Mouse (Mus musculus) cerebellum, postnatal 36 days (tissue): ENCODE results near the gene Map1s.
A peak's percentile ranks its signal among the peaks of the same experiment; 100 is the strongest.

Experiments used
- DNase-seq, 2 experiments: peaks; one replicate each; pipeline ENCODE4 v3.0.0; 2021 to 2022; ENCODE audit warnings: mixed read lengths in 2 of 2

Map1s gene

DNA sequence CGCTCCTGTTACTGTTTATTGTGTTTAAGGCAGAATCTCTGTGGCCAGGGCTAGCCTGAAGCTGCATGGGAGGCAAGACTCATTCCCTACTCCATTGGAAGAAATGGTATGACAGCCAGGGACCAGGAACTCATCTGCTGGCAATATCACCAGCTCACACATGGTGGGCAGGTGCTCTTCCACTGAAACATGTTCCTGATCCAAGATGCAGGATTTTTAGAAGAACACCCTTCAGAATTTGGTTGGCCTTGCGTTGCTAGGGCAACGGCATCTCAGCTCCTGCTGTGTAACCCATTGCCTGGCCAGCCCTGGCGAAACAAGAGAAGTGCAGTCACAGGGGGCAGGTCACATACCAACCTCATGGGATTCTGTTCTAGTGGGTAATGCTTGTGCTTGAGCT lies 26.2 kb upstream of the Map1s start:
- DNase-seq: peak; percentile 56 to 60

DNA sequence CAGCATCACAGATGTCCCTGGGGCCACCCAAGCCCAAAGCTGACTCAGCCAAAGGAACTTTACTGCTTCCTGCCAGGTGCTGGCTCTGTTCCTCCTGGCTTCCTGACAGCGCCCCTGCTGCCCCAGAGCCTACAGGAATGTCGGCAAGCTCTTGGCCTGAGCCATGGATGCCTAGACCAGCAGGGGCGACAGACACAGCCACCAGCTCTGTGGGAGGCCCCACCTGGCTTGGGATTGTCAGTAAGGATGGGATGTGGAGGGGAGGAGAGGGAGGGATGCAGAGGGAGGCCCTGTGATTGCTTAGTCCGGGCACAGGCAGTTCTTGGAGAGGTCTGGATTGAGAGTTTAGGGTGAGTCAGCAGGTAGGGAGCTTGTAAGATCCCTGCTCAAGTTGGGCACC lies 25.6 kb upstream of the Map1s start:
- DNase-seq: peak; percentile 95

DNA sequence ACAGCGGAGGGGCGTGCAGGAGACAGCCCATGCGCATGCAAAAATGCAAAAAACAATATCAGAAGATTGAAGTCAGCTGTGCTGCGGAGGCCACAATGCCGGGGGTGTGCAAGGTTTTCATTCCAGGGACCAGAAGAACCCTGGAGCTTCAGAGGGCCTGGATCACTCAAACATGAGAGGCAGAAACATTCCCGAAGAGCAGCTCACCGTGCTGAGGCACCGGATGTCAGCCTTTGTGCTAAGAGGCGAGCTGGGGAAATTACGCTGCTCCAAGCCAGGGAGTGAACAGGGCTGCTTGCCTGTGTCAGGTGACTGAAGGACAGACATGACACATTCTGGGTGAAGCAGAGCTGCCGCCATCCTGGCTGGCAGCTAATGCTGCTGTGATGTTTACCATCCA lies 25.2 kb upstream of the Map1s start:
- DNase-seq: peak; percentile 38 to 50

DNA sequence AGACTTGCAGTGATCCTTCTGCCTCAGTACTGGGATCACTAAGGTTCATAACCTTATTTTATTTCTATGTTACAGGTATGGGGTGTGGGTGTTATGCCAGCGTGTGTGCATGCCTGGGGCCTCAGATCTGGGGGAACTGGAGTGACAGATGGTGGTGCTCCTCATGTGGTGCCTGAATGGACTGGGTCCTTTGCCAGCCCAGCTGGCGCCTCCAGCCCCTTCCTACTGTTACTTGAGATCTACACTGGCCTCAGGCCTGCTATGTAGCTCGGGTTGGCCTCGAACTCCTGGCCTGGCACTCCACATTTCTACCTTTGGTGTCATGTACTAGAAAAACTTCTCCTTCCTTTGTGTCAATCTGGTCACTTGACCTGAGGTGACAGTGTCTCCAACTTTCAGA lies 21.5 kb upstream of the Map1s start:
- no peak for DNase-seq

DNA sequence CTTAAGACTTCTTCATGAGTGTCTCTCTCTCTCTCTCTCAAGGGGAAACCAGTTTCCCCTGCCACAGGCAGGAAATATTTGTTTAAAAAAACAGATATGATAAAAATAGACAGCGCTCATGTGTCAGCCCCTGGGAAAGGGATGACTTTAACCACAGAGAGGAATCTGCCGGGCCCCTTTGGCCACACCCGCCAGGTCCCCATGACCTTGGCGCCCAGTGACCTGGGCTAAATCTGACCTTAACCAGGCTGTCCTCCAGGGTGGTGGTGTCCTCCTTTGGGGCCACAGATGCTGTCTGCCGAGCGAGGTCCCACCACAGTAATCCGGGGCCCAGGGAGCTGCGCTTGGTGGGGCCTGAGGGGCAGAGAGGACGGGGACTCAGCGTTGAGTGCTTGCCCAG lies 21.0 kb upstream of the Map1s start:
- DNase-seq: no peak

DNA sequence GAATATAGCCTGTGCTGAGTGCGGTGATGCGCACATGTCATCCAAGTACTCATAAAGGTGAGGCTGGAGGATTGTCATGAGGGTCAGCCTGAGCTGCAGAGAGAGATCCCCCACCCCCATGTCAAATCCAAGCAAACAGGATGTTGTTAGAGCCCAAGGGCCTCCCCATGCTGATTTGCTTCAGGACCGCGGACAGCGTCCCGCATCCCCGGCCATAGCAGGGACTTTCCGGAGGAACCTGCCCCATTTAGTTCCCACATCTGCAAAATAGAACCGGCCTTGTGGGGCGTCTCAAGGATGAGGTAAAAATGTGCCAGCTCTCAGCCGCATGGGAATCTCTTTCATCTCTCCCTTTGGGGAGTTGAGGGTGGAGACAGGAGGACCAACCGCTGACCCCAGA lies 20.1 kb upstream of the Map1s start:
- DNase-seq: no peak

DNA sequence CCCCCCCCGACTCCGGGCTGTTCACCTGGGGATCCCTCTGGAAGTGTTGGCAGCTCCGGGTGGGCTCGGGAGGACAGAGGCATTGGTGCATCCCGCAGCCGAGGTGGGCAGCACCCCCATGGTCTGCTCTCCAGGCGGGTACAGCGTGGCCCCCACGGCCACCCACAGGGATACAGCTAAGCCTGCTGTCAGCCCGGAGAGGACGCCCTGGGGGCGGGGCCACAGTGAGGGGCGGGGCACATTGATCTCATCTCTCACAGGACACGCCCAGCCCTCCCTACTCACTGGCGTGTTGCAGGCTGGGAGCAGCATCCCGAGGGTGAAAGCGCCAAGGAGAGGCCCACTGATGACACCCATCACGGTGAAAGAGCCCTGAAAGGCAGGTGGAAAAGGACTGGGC lies 18.1 kb upstream of the Map1s start:
- no peak for DNase-seq

DNA sequence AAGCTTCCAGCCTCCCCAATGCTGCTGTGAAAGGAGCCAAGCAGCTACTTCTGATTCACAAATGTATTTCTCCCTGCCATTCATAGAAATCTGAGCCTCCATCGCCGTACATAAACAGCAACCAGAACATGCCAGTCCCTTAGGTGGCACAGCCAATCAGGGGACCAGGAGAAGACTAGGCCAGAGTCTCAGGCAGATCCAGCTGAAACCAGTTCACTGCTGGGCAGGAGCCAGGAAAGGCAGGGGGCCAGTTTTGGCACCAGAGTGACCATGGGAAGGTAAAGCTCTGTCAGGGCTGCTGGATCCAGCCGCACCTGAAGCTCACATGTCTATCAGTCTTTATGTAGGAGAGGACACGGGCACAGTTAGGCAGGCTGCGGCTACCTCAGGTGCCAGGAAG lies 15.1 kb upstream of the Map1s start:
- no peak for DNase-seq

DNA sequence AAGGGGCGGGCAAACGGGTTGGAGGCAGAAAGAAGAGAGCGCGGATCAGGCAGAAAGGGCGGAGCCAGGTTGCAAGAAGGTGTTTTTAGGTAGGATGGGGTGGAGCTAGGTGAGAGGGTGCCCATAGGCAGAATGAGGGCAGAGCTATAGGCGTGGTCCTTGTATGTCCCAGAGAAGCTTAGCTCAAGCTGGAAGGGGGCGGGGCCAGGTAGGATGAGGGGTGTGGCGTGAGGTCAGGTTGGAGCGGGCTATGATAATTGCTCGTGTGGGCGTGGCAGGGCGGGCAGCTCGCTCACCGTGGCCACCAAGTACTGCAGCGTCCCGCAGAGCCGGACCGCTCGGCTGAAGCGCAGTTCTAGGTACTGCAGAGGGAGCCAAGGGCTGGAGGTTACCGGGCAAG lies 14.4 kb upstream of the Map1s start:
- DNase-seq: peak in 1 of 2 experiments; percentile 17

DNA sequence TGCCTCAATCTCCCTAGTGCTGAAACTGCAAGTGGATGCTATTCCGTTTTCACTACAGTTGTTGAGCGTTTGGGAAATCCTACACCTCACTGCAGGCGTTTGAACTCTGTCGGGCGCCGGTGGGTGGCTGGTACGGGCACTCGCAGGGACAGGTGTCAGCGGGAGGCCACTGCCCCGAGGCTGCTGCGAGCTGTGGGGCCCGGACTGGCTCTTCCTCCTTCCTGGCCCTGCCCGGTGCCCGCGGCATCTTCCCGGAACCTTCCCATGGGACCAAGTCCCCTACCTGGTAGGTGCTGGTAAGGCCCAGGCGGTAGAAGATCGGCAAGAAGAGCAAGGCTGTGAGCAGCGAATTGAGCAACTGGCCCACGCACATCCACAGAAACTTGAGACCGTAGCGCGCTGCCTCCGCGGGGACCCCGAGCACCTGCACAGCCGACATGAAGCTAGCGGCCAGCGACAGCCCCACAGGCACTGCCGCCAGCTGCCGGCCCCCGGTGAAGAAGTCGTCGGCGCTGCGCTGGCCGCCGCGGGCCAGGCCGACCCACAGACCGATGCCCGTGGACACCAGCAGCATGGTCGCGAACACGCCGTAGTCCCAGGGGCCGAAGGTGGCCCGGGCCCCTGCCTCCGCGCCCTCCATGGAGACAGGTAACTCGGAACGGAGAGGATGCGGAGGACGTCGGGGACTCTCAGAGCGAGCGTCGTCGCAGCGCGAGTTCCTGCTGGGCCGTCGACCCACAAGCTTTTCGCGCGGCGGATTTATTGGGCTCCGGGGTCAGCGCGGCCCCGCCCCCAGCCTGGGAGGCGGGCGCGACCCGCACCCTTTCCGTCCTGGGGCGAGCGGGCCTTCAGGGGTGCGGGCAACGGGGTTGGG lies 13.5 kb upstream of the Map1s start, which contains the start of gene Slc5a5:
TSS of gene Slc5a5 (minus strand) at position 736 of the 874 bp plus-strand sequence.
- DNase-seq: peak in 1 of 2 experiments; percentile 11

DNA sequence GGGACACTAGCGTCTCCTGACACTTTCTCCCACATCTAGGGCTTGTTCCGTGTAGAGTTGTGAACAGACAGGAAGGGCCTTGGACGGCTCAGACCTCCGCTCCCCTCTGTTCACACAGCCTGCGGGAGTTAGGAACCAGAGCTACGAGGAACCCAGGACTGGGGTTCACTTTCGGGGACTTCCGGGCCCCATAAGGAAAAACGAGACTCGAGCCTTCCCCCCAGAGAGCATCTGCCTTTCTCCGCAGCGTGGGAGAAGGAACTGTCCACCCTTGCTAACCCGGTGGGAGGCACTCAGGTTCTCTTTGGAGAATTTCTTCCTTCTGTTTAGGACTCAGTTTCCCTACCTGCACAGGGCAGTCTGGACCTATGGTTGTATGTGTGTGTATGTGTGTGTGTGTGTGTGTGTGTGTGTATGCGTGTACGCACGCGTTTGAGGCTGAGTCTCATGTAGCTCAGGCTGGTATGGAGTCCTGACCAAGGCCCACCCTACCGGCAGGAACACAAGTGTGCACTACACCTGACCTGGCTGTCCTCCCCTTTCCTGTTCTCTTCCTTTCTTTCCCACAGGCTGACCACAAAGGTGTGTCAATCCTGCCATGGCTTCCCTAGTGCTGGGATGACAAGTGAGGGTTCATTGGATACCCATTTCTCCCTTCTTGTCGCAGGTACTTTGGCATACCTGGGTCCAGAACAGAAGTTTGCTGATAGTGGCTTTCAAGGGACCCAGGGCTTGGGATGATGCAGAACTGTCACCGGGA lies 12.7 kb upstream of the Map1s start:
- DNase-seq: peak in 1 of 2 experiments; percentile 3

DNA sequence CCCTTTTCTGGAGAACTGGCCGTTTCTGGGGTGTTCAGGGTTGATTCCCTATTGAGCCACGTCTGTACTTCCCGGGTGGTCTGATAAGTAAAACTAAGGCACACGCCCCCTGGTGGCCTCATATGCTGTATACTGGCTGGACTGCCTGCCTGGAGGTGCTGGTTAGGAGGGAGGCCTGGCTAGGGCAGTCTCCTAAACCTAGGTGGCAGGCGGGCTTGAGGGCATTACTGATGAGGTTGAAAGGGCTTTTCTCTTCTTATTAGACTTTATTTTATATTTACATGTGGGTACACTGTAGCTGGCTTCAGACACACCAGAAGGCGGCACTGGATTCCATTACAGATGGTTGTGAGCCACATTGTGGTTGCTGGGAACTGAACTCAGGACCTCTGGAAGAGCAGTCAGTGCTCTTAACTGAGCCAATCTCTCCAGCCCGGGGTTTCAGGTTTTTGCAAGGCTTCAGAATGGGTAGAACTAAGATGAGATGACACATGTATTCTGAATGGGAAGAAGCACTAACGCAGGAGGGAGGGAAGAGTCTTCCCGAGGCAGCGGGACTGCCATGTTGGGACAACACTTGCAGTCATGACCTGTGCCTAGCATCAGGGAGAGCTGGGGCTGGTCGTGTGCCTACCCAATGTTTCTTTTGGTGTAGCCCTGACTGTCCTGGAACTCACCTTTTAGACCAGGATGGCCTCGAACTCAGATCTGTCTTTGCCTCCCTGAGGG lies 11.9 kb upstream of the Map1s start:
- DNase-seq: peak; percentile 71 to 79

DNA sequence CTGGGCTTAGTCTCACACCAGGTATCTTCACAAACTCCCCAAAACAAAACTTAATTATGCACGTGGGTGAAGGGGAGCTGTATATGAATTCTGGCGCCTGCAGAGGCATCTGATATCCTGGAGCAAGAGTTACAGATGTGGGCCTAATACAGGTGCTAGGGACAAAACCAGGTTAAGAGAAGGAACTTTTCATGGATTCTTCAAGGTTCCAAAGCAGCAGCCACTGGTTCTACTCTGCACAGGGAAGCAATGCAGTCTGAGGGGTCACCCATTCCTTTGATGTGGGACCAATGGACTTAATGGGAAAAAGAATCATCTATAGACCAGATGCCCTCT lies 11.4 kb upstream of the Map1s start:
- DNase-seq: no peak

DNA sequence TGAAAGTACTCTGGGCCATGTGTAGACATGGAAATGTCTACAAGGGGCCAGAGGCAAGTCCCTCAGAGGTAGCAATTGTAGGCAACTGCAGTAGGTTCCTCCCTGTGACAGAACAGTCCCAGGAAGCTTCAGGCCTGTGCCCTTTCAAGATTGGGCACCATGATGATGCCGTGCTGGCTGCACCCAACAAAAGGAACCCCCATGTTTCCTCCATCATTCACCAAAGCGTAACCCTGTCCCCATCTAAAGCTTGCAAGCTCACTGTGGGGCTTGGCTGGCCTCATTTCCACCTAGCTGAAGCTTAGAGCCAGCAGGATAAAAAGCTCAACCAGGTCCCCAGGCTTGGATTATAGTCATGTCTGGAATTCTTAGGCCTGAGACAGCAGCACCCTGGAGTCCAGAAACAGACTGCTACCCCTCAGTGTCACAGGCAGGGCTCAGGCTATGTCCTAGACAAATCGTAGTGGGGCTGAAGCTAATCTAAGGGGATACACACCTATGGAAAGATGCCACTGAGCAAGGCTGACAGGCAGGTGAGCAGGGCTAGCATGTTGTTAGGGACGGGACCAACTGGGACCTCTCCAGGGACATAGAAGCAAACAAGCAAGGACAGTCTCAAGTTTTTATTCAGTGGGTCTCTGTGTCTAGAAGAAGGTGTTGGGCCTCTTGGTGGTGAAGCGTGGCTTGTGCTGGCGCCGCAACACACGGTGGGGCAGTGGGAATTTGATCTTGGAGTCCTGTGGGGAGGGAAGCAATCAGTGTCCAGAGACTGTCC lies 10.8 kb upstream of the Map1s start:
- no peak for DNase-seq

DNA sequence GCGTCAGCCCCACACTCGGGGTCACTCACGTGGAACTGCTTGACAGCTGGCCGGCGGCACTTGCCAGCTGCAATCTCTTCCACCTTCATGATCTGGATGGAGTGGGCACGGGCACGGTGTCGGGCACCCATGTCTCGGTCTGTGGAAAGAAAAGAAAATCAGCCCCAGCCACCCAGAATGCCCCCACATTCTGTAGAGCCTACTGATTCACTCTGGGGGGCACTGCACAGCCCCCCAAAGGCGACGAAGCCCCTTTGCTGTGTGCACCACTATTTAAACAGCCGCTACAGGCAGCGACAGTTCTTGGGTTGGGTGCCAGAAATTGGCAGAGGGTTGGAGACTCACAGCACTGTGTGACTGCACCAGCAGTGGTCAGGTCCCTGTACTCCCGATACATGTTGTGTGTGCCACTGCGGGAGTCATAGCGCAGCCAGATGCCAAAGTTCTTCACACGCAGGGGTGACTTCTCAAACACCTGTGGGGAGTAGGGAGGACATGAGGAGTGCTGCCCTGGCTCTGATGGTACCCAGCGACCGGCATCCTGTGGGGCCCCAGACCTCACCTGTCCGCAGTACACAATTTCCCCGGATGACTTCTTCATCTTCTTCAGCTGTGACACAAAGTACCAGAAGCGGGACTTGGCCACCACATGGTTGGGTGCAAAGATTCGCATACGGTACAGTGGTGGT lies 10.0 kb upstream of the Map1s start:
- peak in 1 of 2 experiments; percentile 6 for DNase-seq

DNA sequence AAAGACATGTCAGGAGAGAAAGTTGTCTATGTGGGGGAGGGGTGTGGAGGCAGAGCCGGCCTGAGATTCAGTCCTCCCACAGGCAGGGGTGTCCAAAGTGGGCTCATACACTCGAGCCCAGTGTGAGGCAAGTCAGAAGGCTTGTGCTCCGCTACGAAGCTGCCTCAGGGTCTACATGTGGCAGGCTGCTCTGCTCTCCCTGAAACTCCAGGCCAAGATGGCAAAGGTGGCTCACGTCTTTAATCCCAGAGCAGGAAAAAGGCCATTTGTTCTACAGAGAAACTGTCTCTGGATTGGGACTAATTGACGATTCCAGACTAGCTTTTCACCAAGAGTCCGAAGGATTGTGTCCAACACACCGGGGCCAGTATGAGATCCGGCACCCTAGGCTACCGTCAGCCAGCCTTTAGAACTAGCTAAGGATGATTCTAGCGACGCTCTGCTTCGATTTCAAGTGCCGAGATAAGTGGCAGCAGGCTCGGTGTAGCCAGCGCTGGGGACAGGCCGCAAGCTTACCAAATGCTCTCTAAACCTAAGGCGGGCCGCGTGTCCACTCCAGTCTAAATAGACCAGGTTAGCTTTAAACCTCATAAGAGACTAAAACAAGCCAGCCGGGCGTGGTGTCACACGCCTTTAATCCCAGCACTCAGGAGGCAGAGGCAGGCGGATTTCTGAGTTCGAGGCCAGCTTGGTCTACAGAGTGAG lies 9.3 kb upstream of the Map1s start:
- no peak for DNase-seq

DNA sequence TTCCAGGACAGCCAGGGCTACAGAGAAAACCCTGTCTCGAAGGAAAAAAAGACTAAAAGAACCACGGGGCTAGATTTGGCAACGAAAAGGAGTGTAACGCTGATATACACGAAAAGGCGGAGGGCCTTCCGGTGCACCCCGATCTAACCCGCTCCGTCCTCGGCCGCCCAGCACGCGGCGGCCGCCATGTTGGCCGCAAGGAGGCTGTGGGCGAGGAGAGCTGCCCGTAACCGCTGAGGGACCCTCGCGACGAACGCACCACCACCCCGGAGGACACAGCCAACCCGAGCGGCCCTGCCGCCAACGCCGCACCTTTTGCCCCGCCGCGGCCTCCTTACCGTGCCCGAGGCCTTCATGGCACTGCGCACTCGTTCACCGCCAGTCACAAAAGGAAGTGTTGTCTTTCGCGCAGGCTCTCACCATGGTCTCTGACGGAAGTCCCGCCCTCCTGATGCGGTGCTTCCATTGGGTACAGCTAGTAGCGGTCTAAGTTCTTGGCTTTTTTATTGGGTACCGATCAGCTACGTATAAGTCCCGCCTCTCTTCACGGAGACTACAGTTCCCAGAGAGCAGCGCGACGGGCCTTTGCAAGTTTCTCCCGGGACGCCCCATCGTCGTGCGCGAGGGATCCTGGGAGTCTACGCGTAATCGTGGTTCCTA lies 8.6 kb upstream of the Map1s start, which contains the start of gene Rpl18a:
TSS of gene Rpl18a (minus strand) at position 392 of the 660 bp plus-strand sequence.
- peak; percentile 94 to 97 for DNase-seq

DNA sequence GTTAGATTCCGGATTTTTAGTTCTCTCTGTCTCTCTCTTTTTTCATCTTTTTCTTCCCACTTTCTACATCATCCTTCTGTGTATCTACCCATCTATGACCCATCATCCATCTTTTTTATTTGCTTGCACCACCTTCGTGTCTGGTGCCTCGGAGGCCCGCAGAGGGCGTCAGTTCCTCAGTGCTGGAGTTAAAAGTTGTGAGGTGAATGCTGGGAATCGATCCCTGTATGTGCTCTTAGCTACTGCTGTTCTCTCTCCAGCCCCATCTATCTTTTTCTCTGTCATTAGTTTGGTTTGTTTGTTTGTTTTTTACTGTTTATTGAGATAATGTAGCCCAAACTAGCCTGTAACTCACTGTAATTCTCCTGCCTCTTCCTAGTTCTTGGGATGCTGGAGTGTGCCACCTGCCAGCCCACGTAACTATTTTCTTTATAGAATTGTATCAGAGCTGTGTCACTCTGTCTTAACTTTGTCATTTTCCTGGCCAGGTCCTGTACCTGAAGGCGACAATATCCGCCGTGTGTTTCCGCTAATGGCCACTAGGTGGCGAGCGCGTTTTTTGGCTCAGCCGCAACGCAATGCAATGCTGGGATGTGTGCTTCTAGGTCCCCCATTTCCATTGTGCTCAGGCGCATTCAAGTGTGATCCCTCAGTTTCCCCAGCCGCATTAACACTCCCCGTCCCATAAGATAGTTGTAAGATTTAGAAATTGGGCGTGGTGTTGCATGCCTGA lies 7.9 kb upstream of the Map1s start:
- DNase-seq: peak; percentile 90 to 95

DNA sequence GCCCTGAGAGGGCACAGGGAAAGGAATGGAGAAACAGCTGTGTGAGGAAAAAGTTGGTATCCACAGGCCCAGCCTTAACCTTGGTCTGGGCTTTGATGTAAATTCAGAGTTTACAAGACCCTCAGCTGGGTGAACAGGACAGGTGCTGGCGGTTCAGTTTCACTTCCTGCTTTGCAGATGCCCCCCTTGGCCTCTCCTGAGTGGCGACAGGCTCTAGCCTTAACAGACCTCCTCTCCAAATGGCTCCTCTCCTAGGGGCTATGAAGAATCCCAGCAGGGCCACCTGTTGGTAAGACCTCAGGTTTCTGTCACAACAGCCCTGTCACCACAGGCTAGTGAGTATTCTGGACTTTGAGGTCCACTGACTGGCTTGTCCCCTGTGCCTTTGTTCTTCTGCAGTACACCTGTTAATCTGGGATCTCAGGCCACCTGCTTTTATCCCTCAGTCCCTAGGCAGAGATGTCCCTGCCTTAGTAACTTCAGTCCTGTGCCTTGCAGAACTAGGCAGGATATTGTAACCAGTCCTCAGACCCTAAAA lies 7.0 kb upstream of the Map1s start:
- DNase-seq: no peak

DNA sequence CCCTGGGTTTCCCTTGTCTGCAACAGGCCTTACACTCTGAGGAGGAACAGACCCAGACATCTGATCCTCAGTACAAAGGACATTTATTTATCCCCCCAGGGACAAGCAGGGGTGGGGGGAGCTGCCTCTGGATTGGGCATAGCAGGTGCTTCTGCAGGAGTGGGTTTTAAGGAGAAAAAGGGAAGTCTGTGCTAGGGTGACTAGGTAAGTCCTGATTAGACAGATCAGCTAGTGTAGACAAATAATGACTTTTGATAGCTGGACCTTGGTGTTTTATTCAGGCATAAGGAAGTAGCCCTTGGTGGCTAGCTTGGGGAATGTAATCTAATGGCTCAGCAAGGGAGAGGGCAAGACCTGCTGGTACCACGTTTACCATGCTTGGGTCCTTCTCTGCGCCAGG lies 6.5 kb upstream of the Map1s start:
- no peak for DNase-seq
